Mouse (Mus musculus): ENCODE data around the gene Psrc1. TPM values are rescaled to one million over a fixed set of nuclear protein-coding genes. Genes with fewer than 3 reads are reported as not detected.

The Psrc1 gene
- 76.2 and 89.1 TPM in 2 replicates for total RNA-seq (2012; rRNA removed)
- total RNA-seq (2014; rRNA removed): 105 and 106 TPM in 2 replicates
- 101 and 108 TPM in 2 replicates for polyA plus RNA-seq (2012; ENCODE audit: insufficient read length, low read depth)

GRCm38 (mm10) chr3:108383485-108384354 is at the start of gene Psrc1:
Gene Psrc1, plus strand, starts transcription at chr3:108383839.
- H3K9me3 ChIP-seq (replicated peaks; ENCODE audit: low read length): no peaks in the 10 kb centered on the region
- H3K27ac ChIP-seq (ENCODE audit: insufficient read depth, low read depth): peak within 1 kb of the TSS; percentile 90
- H3K9ac ChIP-seq (ENCODE audit: insufficient read depth, low read depth): peak within 1 kb of the TSS; percentile 79
- H3K36me3 ChIP-seq (replicated peaks in 1 of 2; ENCODE audit: control insufficient read depth in 1 of 2, insufficient read depth in 1 of 2, low read length in 1 of 2): peaks cover 22 to 52% of the 10 kb centered on the region in 2 experiments
- H3K4me3 ChIP-seq (replicated peaks in 1 of 3; ENCODE audit: low read depth in 2 of 3, low read length in 2 of 3, poor library complexity in 1 of 3): peak within 1 kb of the TSS; percentile 71 to 93 (median 78)
- no peak for TF ChIP-seq MAFK (IDR thresholded peaks at IDR 0.05; ENCODE audit: insufficient replicate concordance, low read length)
- no peak for TF ChIP-seq SMC3 (IDR thresholded peaks at IDR 0.05; ENCODE audit: low read depth, low read length)
- 0 out of 2 replicates have a peak, but pooled peaks have one; percentile 12 for TF ChIP-seq MAX (IDR thresholded peaks at IDR 0.05; ENCODE audit: low read length)
- TF ChIP-seq NELFE (IDR thresholded peaks at IDR 0.05; ENCODE audit: low read depth, low read length): peak; percentile 40; the same call in 1 of the 2 replicates
- TF ChIP-seq RCOR1 (conservative IDR thresholded peaks at IDR 0.05; ENCODE audit: low read depth, low read length): no peak
- no peak for TF ChIP-seq EP300 (IDR thresholded peaks at IDR 0.05; ENCODE audit: low read length)
- TF ChIP-seq ELF1 (IDR thresholded peaks at IDR 0.05; ENCODE audit: low read depth, low read length): peak; percentile 38; the same call in 1 of the 2 replicates
- no peak for TF ChIP-seq TBP (conservative IDR thresholded peaks at IDR 0.05; ENCODE audit: low read depth, low read length)
- TF ChIP-seq IRF4 (IDR thresholded peaks at IDR 0.05; ENCODE audit: low read depth, low read length): no peak
- no peak; the same call in 1 of the 2 replicates for TF ChIP-seq SIN3A (IDR thresholded peaks at IDR 0.05; ENCODE audit: low read length)
- no peak for TF ChIP-seq JUN (IDR thresholded peaks at IDR 0.05; ENCODE audit: insufficient read depth, low read depth, low read length)
- no peak for TF ChIP-seq USF2 (conservative IDR thresholded peaks at IDR 0.05; ENCODE audit: low read depth, low read length)
- no peak; the same call in 1 of the 2 replicates for TF ChIP-seq TCF12 (IDR thresholded peaks at IDR 0.05; ENCODE audit: low read depth, low read length)
- no peak for TF ChIP-seq BHLHE40 (IDR thresholded peaks at IDR 0.05; ENCODE audit: low read depth, low read length)
- no peak; the same call in 1 of the 2 replicates for TF ChIP-seq POLR2A (IDR thresholded peaks at IDR 0.05; ENCODE audit: low read depth, low read length)
- no peak for TF ChIP-seq CHD1 (IDR thresholded peaks at IDR 0.05; ENCODE audit: low read depth, low read length)
- no peak for TF ChIP-seq ZNF384 (IDR thresholded peaks at IDR 0.05; ENCODE audit: low read depth, low read length)
- peak; percentile 20; the same call in 1 of the 2 replicates for TF ChIP-seq HCFC1 (IDR thresholded peaks at IDR 0.05; ENCODE audit: low read depth, low read length)
- peak; percentile 34; the same call in 1 of the 2 replicates for TF ChIP-seq MEF2A (IDR thresholded peaks at IDR 0.05; ENCODE audit: borderline replicate concordance, low read depth, low read length)
- TF ChIP-seq ZMIZ1 (IDR thresholded peaks at IDR 0.05; ENCODE audit: low read depth, low read length): peak; percentile 55; the same call in 1 of the 2 replicates
- H3K4me1 ChIP-seq (ENCODE audit: control insufficient read depth in 1 of 2, insufficient read depth in 2 of 2): peaks cover 10 to 45% of the 10 kb centered on the region in 2 experiments
- H3K79me2 ChIP-seq (replicated peaks; ENCODE audit: control insufficient read depth, extremely low read depth, insufficient read depth, poor library complexity, severe bottlenecking): peaks cover 8% of the 10 kb centered on the region; the same call in 1 of the 2 replicates
- in situ Hi-C loops (cut with MboI; ENCODE audit: low pct_ligation_motif_present, low pct_unique_long_range_greater_than_20kb, low sequenced_read_pairs): loop anchor here (10.0 kb wide), 1 partner anchor 219 kb away; no protein-coding TSS in a partner anchor
- dilution Hi-C loops (cut with MboI; ENCODE audit: extremely low pct_ligation_motif_present, extremely low pct_unique_long_range_greater_than_20kb, low sequenced_read_pairs): no loop called here
- peak; percentile 80 for DNase-seq (ENCODE audit: extremely low read depth)
- peak within 1 kb of the TSS; percentile 62 for H3K4me2 ChIP-seq (ENCODE audit: insufficient read depth, low read depth, poor library complexity, severe bottlenecking)
- H3K27me3 ChIP-seq (replicated peaks): no peaks in the 10 kb centered on the region
